Comparison of ENCODE assay signal across 18 mouse cellular contexts in the genomic region with DNA sequence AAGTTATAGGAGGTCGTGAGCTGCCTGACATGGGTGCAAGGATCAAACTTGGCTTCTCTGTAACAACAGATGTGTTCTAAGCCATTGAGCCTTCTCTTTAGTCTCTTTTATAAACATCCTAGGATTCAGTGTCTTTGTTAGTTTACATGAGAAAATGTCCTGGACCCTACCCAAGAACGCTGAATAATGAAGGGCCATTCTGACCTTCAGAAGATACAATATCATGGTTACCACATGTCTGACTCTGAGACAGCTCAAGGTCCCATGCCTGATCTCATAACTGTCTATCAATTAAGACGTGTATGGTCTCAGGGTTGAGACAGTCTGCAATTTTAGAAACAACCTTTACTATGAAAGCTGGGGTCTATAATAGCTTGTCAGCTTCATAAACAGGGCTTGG. TPM values are rescaled to one million over a fixed set of nuclear protein-coding genes. Genes with fewer than 3 reads are reported as not detected.
"Had no signal": no experiment of that assay in that cellular context is flagged by ENCODE, and none has a peak within 500 bp of the region (broad histone marks: within the 10 kb centered on the region; RNA-seq: fewer than 3 reads in every experiment).

No protein-coding gene starts in this region.

- H3K36me3 ChIP-seq: liver, embryonic 13.5 days had no signal

- H3K9ac ChIP-seq: limb, embryonic 12.5 days; liver, embryonic 13.5 days; liver, postnatal 0 days; neural tube, embryonic 12.5 days had no signal

- H3K27ac ChIP-seq: limb, embryonic 12.5 days; liver, embryonic 13.5 days; midbrain, embryonic 10.5 days; neural tube, embryonic 12.5 days had no signal

- ATAC-seq: intestine, postnatal 0 days; liver, postnatal 0 days had no signal

- H3K4me2 ChIP-seq: limb, embryonic 12.5 days; liver, embryonic 13.5 days; neural tube, embryonic 12.5 days had no signal

- DNase-seq: kidney, adult 8-10 months; kidney, postnatal 25 days; layer of hippocampus, adult 9-11 months; layer of hippocampus, postnatal 36 days; liver; liver, embryonic 13.5 days; liver, postnatal 0 days; midbrain, embryonic 14.5 days; thymus, adult 18-20 months; thymus, postnatal 14 days had no signal

- H3K4me3 ChIP-seq: limb, embryonic 12.5 days; liver, embryonic 13.5 days; midbrain, embryonic 10.5 days; myocyte; neural tube, embryonic 12.5 days had no signal

- H3K9me3 ChIP-seq: limb, embryonic 12.5 days; liver, embryonic 13.5 days; midbrain, embryonic 10.5 days; neural tube, embryonic 12.5 days had no signal

- H3K27me3 ChIP-seq: limb, embryonic 12.5 days; liver, embryonic 13.5 days; neural tube, embryonic 12.5 days had no signal

- H3K4me1 ChIP-seq: liver, embryonic 13.5 days; neural tube, embryonic 12.5 days had no signal

RNA-seq across cellular contexts. Expression of gene Mab21l3, which starts 13.1 kb away (rescaled TPM):
- total RNA-seq: layer of hippocampus, adult 18-20 months; megakaryocyte, adult 5-6 weeks; neutrophil, adult 5-6 weeks had no signal
- polyA plus RNA-seq: liver, postnatal 0 days; midbrain, embryonic 14.5 days had no signal
